Mouse (Mus musculus): ENCODE measurements around the gene Mthfd1l. TPM values are rescaled to one million over a fixed set of nuclear protein-coding genes. Genes with fewer than 3 reads are reported as not detected.

Mthfd1l gene
- total and polyA plus RNA-seq, 3 experiments, result 84.0 to 94.8 (median 90.3) TPM

- H3K9me3 ChIP-seq (replicated peaks; ENCODE audit: low read length), result no peaks in the 10 kb centered on the region
- DNase-seq (ENCODE audit: extremely low read depth), result no peak
- H3K4me2 ChIP-seq (ENCODE audit: insufficient read depth, low read depth, poor library complexity, severe bottlenecking), result no peak overlapping the region
- no peak overlapping the region for H3K4me3 ChIP-seq (replicated peaks in 1 of 3; ENCODE audit: low read depth in 2 of 3, low read length in 2 of 3, poor library complexity in 1 of 3)
- H3K27me3 ChIP-seq (replicated peaks), result no peaks in the 10 kb centered on the region
- H3K36me3 ChIP-seq (replicated peaks in 1 of 2; ENCODE audit: control insufficient read depth in 1 of 2, insufficient read depth in 1 of 2, low read length in 1 of 2), result peaks cover 14 to 43% of the 10 kb centered on the region in 2 experiments
- dilution Hi-C loops (cut with MboI; ENCODE audit: extremely low pct_ligation_motif_present, extremely low pct_unique_long_range_greater_than_20kb, low sequenced_read_pairs) (no loop called here), in situ Hi-C loops (cut with MboI; ENCODE audit: low pct_ligation_motif_present, low pct_unique_long_range_greater_than_20kb, low sequenced_read_pairs) (no loop called here)
- no peaks in the 10 kb centered on the region for H3K79me2 ChIP-seq (replicated peaks; ENCODE audit: control insufficient read depth, extremely low read depth, insufficient read depth, poor library complexity, severe bottlenecking)
- no peak overlapping the region for H3K9ac ChIP-seq (ENCODE audit: insufficient read depth, low read depth)
- no peak overlapping the region for H3K27ac ChIP-seq (ENCODE audit: insufficient read depth, low read depth)
- peaks cover 0 to 5% of the 10 kb centered on the region in 2 experiments; a peak in 1 of 4 replicates for H3K4me1 ChIP-seq (ENCODE audit: control insufficient read depth in 1 of 2, insufficient read depth in 2 of 2)
- TF ChIP-seq MEF2A (IDR thresholded peaks at IDR 0.05; ENCODE audit: borderline replicate concordance, low read depth, low read length), result no peak
- no peak for TF ChIP-seq UBTF (IDR thresholded peaks at IDR 0.05; ENCODE audit: low read depth, low read length)
- TF ChIP-seq USF2 (conservative IDR thresholded peaks at IDR 0.05; ENCODE audit: low read depth, low read length), result no peak
- no peak for TF ChIP-seq USF1 (IDR thresholded peaks at IDR 0.05; ENCODE audit: low read depth, low read length)
- no peak for TF ChIP-seq KAT2A (IDR thresholded peaks at IDR 0.05; ENCODE audit: insufficient replicate concordance, low read length)
- no peak for TF ChIP-seq ELF1 (IDR thresholded peaks at IDR 0.05; ENCODE audit: low read depth, low read length)
- no peak for TF ChIP-seq BHLHE40 (IDR thresholded peaks at IDR 0.05; ENCODE audit: low read depth, low read length)
- TF ChIP-seq JUND (conservative IDR thresholded peaks at IDR 0.05; ENCODE audit: low read depth, low read length), result no peak
- TF ChIP-seq ZKSCAN1 (IDR thresholded peaks at IDR 0.05; ENCODE audit: borderline replicate concordance, low read depth, low read length), result no peak
- no peak for TF ChIP-seq MXI1 (IDR thresholded peaks at IDR 0.05; ENCODE audit: low read depth, low read length)
- no peak for TF ChIP-seq NRF1 (IDR thresholded peaks at IDR 0.05; ENCODE audit: low read depth, low read length)
- no peak for TF ChIP-seq NELFE (IDR thresholded peaks at IDR 0.05; ENCODE audit: low read depth, low read length)
- TF ChIP-seq CHD2 (IDR thresholded peaks at IDR 0.05; ENCODE audit: low read length), result no peak
- no peak for TF ChIP-seq EP300 (IDR thresholded peaks at IDR 0.05; ENCODE audit: low read length)
- TF ChIP-seq E2F4 (IDR thresholded peaks at IDR 0.05; ENCODE audit: insufficient replicate concordance, low read depth, low read length), result no peak
- no peak for TF ChIP-seq SMC3 (IDR thresholded peaks at IDR 0.05; ENCODE audit: low read depth, low read length)
- no peak for TF ChIP-seq JUN (IDR thresholded peaks at IDR 0.05; ENCODE audit: insufficient read depth, low read depth, low read length)
- TF ChIP-seq MAX (IDR thresholded peaks at IDR 0.05; ENCODE audit: low read length), result no peak
- TF ChIP-seq ZMIZ1 (IDR thresholded peaks at IDR 0.05; ENCODE audit: low read depth, low read length), result no peak
These were observed 185.6 kb downstream of the Mthfd1l start for GRCm38 (mm10) chr10:4158533-4158932.

- no peak overlapping the region for H3K27ac ChIP-seq (ENCODE audit: insufficient read depth, low read depth)
- dilution Hi-C loops (cut with MboI; ENCODE audit: extremely low pct_ligation_motif_present, extremely low pct_unique_long_range_greater_than_20kb, low sequenced_read_pairs), result no loop called here
- in situ Hi-C loops (cut with MboI; ENCODE audit: low pct_ligation_motif_present, low pct_unique_long_range_greater_than_20kb, low sequenced_read_pairs), result no loop called here
These were observed 186.7 kb downstream of the Mthfd1l start for GRCm38 (mm10) chr10:4159541-4160090.

More at GRCm38 (mm10) chr10:4159541-4160090, 186.7 kb downstream of the Mthfd1l start:
- H3K79me2 ChIP-seq (replicated peaks; ENCODE audit: control insufficient read depth, extremely low read depth, insufficient read depth, poor library complexity, severe bottlenecking), result no peaks in the 10 kb centered on the region
- H3K9me3 ChIP-seq (replicated peaks; ENCODE audit: low read length), result no peaks in the 10 kb centered on the region
- no peak overlapping the region for H3K4me2 ChIP-seq (ENCODE audit: insufficient read depth, low read depth, poor library complexity, severe bottlenecking)
- DNase-seq (ENCODE audit: extremely low read depth), result no peak
- H3K9ac ChIP-seq (ENCODE audit: insufficient read depth, low read depth), result no peak overlapping the region
- no peak for TF ChIP-seq HCFC1 (IDR thresholded peaks at IDR 0.05; ENCODE audit: low read depth, low read length)
- TF ChIP-seq POLR2A (IDR thresholded peaks at IDR 0.05; ENCODE audit: low read depth, low read length), result no peak
- TF ChIP-seq RAD21 (IDR thresholded peaks at IDR 0.05; ENCODE audit: low read depth, low read length), result no peak
- TF ChIP-seq TBP (conservative IDR thresholded peaks at IDR 0.05; ENCODE audit: low read depth, low read length), result no peak
- TF ChIP-seq MYC (IDR thresholded peaks at IDR 0.05; ENCODE audit: low read depth, low read length), result no peak
- no peak for TF ChIP-seq KAT2A (IDR thresholded peaks at IDR 0.05; ENCODE audit: insufficient replicate concordance, low read length)
- no peak for TF ChIP-seq ELF1 (IDR thresholded peaks at IDR 0.05; ENCODE audit: low read depth, low read length)
- no peak for TF ChIP-seq PAX5 (IDR thresholded peaks at IDR 0.05; ENCODE audit: low read length)
- no peak for TF ChIP-seq GABPA (IDR thresholded peaks at IDR 0.05; ENCODE audit: insufficient replicate concordance, low read depth, low read length)
- TF ChIP-seq SMC3 (IDR thresholded peaks at IDR 0.05; ENCODE audit: low read depth, low read length), result no peak
- TF ChIP-seq E2F4 (IDR thresholded peaks at IDR 0.05; ENCODE audit: insufficient replicate concordance, low read depth, low read length), result no peak
- no peak for TF ChIP-seq NRF1 (IDR thresholded peaks at IDR 0.05; ENCODE audit: low read depth, low read length)
- TF ChIP-seq ETS1 (conservative IDR thresholded peaks at IDR 0.05; ENCODE audit: low read depth, low read length), result no peak
- no peak for TF ChIP-seq UBTF (IDR thresholded peaks at IDR 0.05; ENCODE audit: low read depth, low read length)
- H3K27me3 ChIP-seq (replicated peaks), result no peaks in the 10 kb centered on the region
- H3K4me3 ChIP-seq (replicated peaks in 1 of 3; ENCODE audit: low read depth in 2 of 3, low read length in 2 of 3, poor library complexity in 1 of 3), result no peak overlapping the region
- H3K4me1 ChIP-seq (ENCODE audit: control insufficient read depth in 1 of 2, insufficient read depth in 2 of 2), result peaks cover 0 to 5% of the 10 kb centered on the region in 2 experiments; a peak in 1 of 4 replicates
- H3K36me3 ChIP-seq (replicated peaks in 1 of 2; ENCODE audit: control insufficient read depth in 1 of 2, insufficient read depth in 1 of 2, low read length in 1 of 2), result peaks cover 7 to 33% of the 10 kb centered on the region in 2 experiments
